Mouse (Mus musculus): ENCODE measurements around the gene Gas8. TPM values are rescaled to one million over a fixed set of nuclear protein-coding genes. Genes with fewer than 3 reads are reported as not detected.
"Not testable (repeated sequence)": the region's sequence is repeated elsewhere in the genome, so short reads cannot be mapped to it uniquely, and the experiment has no call there.

The Gas8 gene
- polyA plus RNA-seq (2015; fragmentation: Nextera tagmentation; extraction: Ambion mirVana), result 2.7 and 2.9 TPM in 2 replicates

DNA sequence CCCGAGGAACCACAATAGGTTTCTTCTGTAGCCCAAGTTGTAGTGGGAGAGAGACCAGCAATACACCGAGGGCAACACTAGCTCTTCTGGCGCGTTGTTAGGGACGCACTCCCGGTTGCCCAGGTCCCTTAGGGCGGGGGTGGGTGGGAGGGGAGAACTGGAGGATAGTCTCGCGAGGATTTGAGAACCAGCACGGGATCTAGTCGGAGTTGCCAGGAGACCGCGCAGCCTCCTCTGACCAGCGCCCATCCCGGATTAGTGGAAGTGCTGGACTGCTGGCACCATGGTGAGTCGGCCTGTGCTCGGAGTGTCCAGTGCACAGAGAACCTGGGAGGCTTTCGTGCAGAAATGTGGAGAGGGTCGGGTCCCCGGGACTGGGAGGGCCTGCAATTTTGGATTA is at the start of gene Gas8:
TSS of gene Gas8 (plus strand) at position 168 of the 400 bp plus-strand sequence.
- ATAC-seq (peak; percentile 94), DNase-seq (peak; percentile 91)
- Histone ChIP-seq H3K4me2 (ENCODE audit: low read depth, low read length) (peak within 1 kb of the TSS; percentile 85), H3K9me3 (ENCODE audit: low read length) (no peaks in the 10 kb centered on the region), H3K27me3 (ENCODE audit: insufficient read depth, low read length) (peaks cover 23% of the 10 kb centered on the region), H3K4me1 (ENCODE audit: insufficient read depth) (peaks cover 18% of the 10 kb centered on the region), H3K4me3 (ENCODE audit: low read depth, low read length) (peak within 1 kb of the TSS; percentile 64), H3K9ac (replicated peaks) (peak within 1 kb of the TSS; percentile 65), H3K36me3 (replicated peaks; ENCODE audit: insufficient read depth, low read length) (no peaks in the 10 kb centered on the region), H3K27ac (ENCODE audit: low read depth) (no peak within 1 kb of the TSS)
- WGBS (ENCODE audit: insufficient replicate concordance), result under 1% methylated on average over 20 of the region's 20 CpGs
- no peak for TF ChIP-seq EP300 (IDR thresholded peaks at IDR 0.05; ENCODE audit: low read depth)
- 0 out of 2 replicates have a peak, but pooled peaks have one; percentile 11 for TF ChIP-seq CTCF (IDR thresholded peaks at IDR 0.05; ENCODE audit: low read depth)

DNA sequence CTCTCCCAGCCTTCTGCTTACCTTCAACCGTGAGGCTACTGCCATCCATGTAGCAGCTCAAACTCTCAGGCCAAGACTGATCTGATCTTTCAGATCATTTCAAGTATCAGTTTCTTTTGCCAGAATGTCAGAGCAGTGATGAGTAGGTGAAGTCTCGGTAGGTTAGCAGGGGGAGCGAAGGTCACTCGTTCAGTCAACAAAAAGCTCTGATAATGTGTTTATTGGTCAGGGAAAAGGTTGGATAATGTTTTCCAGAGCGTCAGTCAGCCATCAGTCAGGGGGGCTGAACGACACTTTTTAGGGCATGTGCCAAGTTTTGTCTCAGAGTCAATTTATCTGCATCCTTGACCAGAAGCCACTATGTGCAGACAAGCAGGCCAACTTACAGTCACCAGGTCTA is 45.6 kb upstream of the Gas8 start:
- not testable (repeated sequence) for ATAC-seq; H3K9me3 ChIP-seq (ENCODE audit: low read length); H3K27me3 ChIP-seq (ENCODE audit: insufficient read depth, low read length); H3K36me3 ChIP-seq (replicated peaks; ENCODE audit: insufficient read depth, low read length); H3K4me3 ChIP-seq (ENCODE audit: low read depth, low read length); H3K4me2 ChIP-seq (ENCODE audit: low read depth, low read length); H3K9ac ChIP-seq (replicated peaks)
- Histone ChIP-seq H3K27ac (ENCODE audit: low read depth) (peak overlapping the region; percentile 77), H3K4me1 (ENCODE audit: insufficient read depth) (peaks cover 12% of the 10 kb centered on the region)
- WGBS (ENCODE audit: insufficient replicate concordance), result 61% methylated on average over 6 of the region's 6 CpGs
- DNase-seq, result peak; percentile 32

DNA sequence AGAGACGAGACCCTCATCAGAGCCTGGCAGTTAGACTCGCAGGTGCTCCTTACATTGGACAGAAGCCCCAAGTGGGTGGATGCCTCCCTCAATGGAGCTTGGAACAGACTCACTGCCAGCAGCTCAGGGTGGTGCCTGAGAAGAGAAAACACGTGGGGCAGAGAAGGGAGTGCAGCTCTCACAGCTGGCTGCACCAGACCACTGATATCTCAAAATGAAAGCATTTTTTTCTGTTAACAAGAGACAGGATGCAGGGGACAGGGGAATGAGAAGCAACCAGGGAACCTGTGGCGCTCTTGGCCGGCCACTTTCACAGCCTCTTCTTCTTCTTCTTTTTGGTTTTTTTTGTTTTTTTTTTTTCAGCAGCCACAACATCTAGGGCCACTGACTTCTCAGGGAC is 44.1 kb upstream of the Gas8 start:
- 22% methylated on average over 5 of the region's 5 CpGs for WGBS (ENCODE audit: insufficient replicate concordance)
- H3K4me3 ChIP-seq (ENCODE audit: low read depth, low read length); ATAC-seq; H3K27me3 ChIP-seq (ENCODE audit: insufficient read depth, low read length); H3K9ac ChIP-seq (replicated peaks); H3K4me2 ChIP-seq (ENCODE audit: low read depth, low read length); H3K36me3 ChIP-seq (replicated peaks; ENCODE audit: insufficient read depth, low read length); DNase-seq; H3K9me3 ChIP-seq (ENCODE audit: low read length): not testable (repeated sequence)
- H3K27ac ChIP-seq (ENCODE audit: low read depth), result peak overlapping the region; percentile 55; the same call in 1 of the 2 replicates
- H3K4me1 ChIP-seq (ENCODE audit: insufficient read depth), result peaks cover 21% of the 10 kb centered on the region

DNA sequence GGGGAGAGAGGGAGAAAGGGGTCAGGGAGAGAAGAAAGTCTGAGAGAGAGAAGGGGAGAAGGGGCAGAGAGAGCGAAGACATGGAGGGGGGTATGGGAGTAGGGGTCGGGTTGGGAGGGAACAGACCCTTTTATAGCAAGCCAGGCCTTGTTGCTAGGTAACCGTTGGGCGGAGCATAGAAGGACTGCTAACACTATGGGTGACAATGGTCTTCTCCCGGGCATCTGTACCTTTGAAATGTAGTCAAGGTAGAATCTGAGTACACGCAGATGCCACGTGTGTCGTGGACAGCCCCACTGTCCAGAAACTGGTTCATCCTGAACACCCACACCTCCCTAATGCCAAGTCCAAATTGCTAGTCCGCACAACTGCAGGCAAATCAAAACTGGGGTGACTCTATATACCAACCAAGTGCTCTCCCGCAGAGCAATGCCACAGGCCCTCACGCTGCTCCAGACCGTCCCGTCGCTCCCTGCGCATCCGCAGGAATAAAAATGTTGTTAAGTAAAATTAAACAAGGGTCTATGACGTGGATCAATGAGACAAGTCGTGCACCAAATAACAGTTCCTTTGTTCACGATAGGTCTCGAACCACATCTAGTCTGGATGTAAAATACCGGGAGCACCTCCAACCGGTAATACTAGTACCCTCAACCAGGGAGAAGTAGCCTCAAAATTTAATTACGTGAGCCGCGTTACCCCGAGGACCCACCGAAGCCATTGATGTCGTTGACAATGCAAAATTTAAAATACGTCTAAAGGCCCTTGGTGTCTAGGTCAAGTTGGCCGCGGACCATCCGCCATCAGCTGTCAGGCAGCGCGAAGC is 41.5 kb upstream of the Gas8 start:
- peak overlapping the region; percentile 95 for H3K27ac ChIP-seq (ENCODE audit: low read depth)
- TF ChIP-seq EP300 (IDR thresholded peaks at IDR 0.05; ENCODE audit: low read depth), result no peak
- no peak for TF ChIP-seq CTCF (IDR thresholded peaks at IDR 0.05; ENCODE audit: low read depth)
- ATAC-seq (peak; percentile 16), DNase-seq (peak; percentile 37)
- H3K36me3 ChIP-seq (replicated peaks; ENCODE audit: insufficient read depth, low read length), result peaks cover 12% of the 10 kb centered on the region; the same call in 1 of the 2 replicates
- no peaks in the 10 kb centered on the region for H3K9me3 ChIP-seq (ENCODE audit: low read length)
- H3K9ac ChIP-seq (replicated peaks), result peak overlapping the region; percentile 84
- H3K4me3 ChIP-seq (ENCODE audit: low read depth, low read length), result peak overlapping the region; percentile 97
- H3K4me1 ChIP-seq (ENCODE audit: insufficient read depth), result peaks cover 21% of the 10 kb centered on the region
- 10% methylated on average over 34 of the region's 34 CpGs for WGBS (ENCODE audit: insufficient replicate concordance)
- peak overlapping the region; percentile 95 for H3K4me2 ChIP-seq (ENCODE audit: low read depth, low read length)
- H3K27me3 ChIP-seq (ENCODE audit: insufficient read depth, low read length), result no peaks in the 10 kb centered on the region

DNA sequence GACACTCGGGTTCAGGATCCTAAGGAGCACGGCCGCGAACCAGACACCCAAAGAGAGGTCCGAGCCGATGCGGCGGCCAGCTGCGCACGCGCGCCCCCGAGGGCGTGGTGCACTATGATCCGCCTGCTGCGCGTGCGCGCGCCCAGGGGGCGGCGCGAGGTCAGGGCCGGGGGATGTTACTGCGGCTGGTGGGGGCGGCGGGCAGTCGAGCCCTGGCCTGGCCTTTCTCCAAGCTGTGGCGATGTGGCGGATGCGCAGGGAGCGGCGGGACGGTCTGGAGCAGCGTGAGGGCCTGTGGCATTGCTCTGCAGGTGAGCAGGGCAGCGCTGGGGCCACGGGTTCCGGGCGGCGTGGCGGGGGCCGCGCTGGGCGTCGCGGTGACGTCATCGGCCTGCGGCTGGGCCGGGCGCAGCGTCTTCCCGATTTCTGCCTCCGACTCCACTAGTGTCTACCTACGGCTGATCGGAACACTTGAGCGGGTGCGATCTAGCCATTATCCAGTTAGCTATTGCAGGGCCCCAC is 40.8 kb upstream of the Gas8 start, which contains the start of gene Afg3l1:
TSS of gene Afg3l1 (plus strand) at position 167 of the 522 bp plus-strand sequence.
- peak; percentile 92 for ATAC-seq
- WGBS (ENCODE audit: insufficient replicate concordance), result under 1% methylated on average over 58 of the region's 58 CpGs
- H3K4me3 ChIP-seq (ENCODE audit: low read depth, low read length), result peak within 1 kb of the TSS; percentile 97

DNA sequence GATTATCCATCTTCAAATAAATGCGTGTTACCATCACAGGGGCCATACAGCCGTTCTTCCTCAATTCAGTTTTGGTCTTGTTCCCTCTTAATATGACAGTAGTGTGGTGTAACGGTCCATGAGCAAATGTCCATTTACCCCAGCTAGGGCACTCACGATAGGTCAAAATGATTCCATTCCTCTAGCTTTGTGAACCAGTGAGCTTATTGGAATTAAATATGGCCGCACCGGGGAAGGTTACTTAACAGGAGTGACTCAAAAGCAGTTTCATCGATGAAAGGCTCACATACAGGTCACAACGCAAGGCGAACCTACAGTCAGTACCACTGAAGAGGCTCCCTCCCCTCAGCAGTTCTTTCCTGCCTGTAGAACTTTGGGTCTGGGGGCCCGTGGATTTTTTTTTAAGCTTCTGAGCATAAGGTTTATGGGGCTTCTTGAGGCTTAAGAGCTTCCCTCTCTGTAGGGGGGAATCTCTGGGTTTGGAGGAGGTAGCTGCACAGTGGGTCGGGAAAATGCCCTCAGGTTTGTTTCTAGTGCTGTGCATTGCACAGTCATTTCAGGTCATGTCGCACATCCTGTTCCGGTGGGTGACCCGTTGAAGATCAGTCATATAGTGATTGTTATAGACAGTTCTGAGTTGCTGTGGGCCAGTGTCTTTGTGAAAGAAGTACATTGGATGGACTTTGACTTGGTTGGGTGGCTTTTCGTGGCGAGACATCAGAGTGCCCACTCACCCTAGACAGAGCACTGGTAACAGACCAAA is 40.0 kb upstream of the Gas8 start:
- H3K27ac ChIP-seq (ENCODE audit: low read depth), result peak overlapping the region; percentile 95
- DNase-seq (peak; percentile 39), ATAC-seq (peak; percentile 13)
- WGBS (ENCODE audit: insufficient replicate concordance), result 29% methylated on average over 16 of the region's 16 CpGs
- no peaks in the 10 kb centered on the region for H3K27me3 ChIP-seq (ENCODE audit: insufficient read depth, low read length)
- H3K4me2 ChIP-seq (ENCODE audit: low read depth, low read length), result peak overlapping the region; percentile 95
- no peaks in the 10 kb centered on the region for H3K9me3 ChIP-seq (ENCODE audit: low read length)
- peak overlapping the region; percentile 84 for H3K9ac ChIP-seq (replicated peaks)
- peaks cover 21% of the 10 kb centered on the region for H3K4me1 ChIP-seq (ENCODE audit: insufficient read depth)
- peak overlapping the region; percentile 97 for H3K4me3 ChIP-seq (ENCODE audit: low read depth, low read length)
- peaks cover 15% of the 10 kb centered on the region; the same call in 1 of the 2 replicates for H3K36me3 ChIP-seq (replicated peaks; ENCODE audit: insufficient read depth, low read length)
- TF ChIP-seq CTCF (IDR thresholded peaks at IDR 0.05; ENCODE audit: low read depth), result no peak
- TF ChIP-seq EP300 (IDR thresholded peaks at IDR 0.05; ENCODE audit: low read depth), result no peak

More for the DNA sequence above, 40.8 kb upstream of the Gas8 start, which contains the start of gene Afg3l1:
- DNase-seq, result peak; percentile 94
- Histone ChIP-seq H3K27me3 (ENCODE audit: insufficient read depth, low read length) (no peaks in the 10 kb centered on the region), H3K36me3 (replicated peaks; ENCODE audit: insufficient read depth, low read length) (peaks cover 14% of the 10 kb centered on the region; the same call in 1 of the 2 replicates), H3K4me1 (ENCODE audit: insufficient read depth) (peaks cover 21% of the 10 kb centered on the region), H3K4me2 (ENCODE audit: low read depth, low read length) (peak within 1 kb of the TSS; percentile 95), H3K27ac (ENCODE audit: low read depth) (peak within 1 kb of the TSS; percentile 95), H3K9ac (replicated peaks) (peak within 1 kb of the TSS; percentile 84), H3K9me3 (ENCODE audit: low read length) (no peaks in the 10 kb centered on the region)
- TF ChIP-seq EP300 (IDR thresholded peaks at IDR 0.05; ENCODE audit: low read depth), result no peak
- TF ChIP-seq CTCF (IDR thresholded peaks at IDR 0.05; ENCODE audit: low read depth), result no peak
